Mouse (Mus musculus): Measurements from ENCODE around the gene Ada.

The Ada gene

GRCm38 (mm10) chr2:163728300-163728699 lies 21.7 kb downstream of the Ada start:
- DNase-seq (ENCODE audit: low spot score): no peak

- no peak for DNase-seq (ENCODE audit: low spot score)
These were observed 23.2 kb downstream of the Ada start for GRCm38 (mm10) chr2:163726766-163727393.

- peak; percentile 35 for DNase-seq (ENCODE audit: low spot score)
These were observed 27.5 kb downstream of the Ada start for GRCm38 (mm10) chr2:163722550-163722949.

GRCm38 (mm10) chr2:163719616-163720015 lies 30.4 kb downstream of the Ada start:
- no peak for DNase-seq (ENCODE audit: low spot score)

- DNase-seq (ENCODE audit: low spot score): peak; percentile 51
These were observed 31.0 kb downstream of the Ada start for GRCm38 (mm10) chr2:163718951-163719603.

GRCm38 (mm10) chr2:163718526-163718925 lies 31.5 kb downstream of the Ada start:
- no peak for DNase-seq (ENCODE audit: low spot score)

- no peak for DNase-seq (ENCODE audit: low spot score)
These were observed 33.2 kb downstream of the Ada start for GRCm38 (mm10) chr2:163716853-163717252.

- no peak for DNase-seq (ENCODE audit: low spot score)
These were observed 33.6 kb downstream of the Ada start for GRCm38 (mm10) chr2:163716448-163716847.

GRCm38 (mm10) chr2:163713340-163713739 lies 36.7 kb downstream of the Ada start:
- DNase-seq (ENCODE audit: low spot score): no peak

- DNase-seq (ENCODE audit: low spot score): no peak
These were observed 37.2 kb downstream of the Ada start for GRCm38 (mm10) chr2:163712874-163713273.

- no peak for DNase-seq (ENCODE audit: low spot score)
These were observed 37.6 kb downstream of the Ada start for GRCm38 (mm10) chr2:163712473-163712872.

- no peak for DNase-seq (ENCODE audit: low spot score)
These were observed 38.6 kb downstream of the Ada start for GRCm38 (mm10) chr2:163711368-163711868.

GRCm38 (mm10) chr2:163710606-163711159 lies 39.4 kb downstream of the Ada start:
- no peak for DNase-seq (ENCODE audit: low spot score)

- no peak for DNase-seq (ENCODE audit: low spot score)
These were observed 40.0 kb downstream of the Ada start for GRCm38 (mm10) chr2:163710000-163710399.

- no peak for DNase-seq (ENCODE audit: low spot score)
These were observed 41.2 kb downstream of the Ada start for GRCm38 (mm10) chr2:163708763-163709250.

GRCm38 (mm10) chr2:163708321-163708720 lies 41.7 kb downstream of the Ada start:
- DNase-seq (ENCODE audit: low spot score): no peak

- DNase-seq (ENCODE audit: low spot score): no peak
These were observed 46.3 kb downstream of the Ada start for GRCm38 (mm10) chr2:163703599-163704260.

GRCm38 (mm10) chr2:163702921-163703320 lies 47.1 kb downstream of the Ada start:
- DNase-seq (ENCODE audit: low spot score): no peak

- DNase-seq (ENCODE audit: low spot score): no peak
These were observed 47.6 kb downstream of the Ada start for GRCm38 (mm10) chr2:163702431-163702830.

- no peak for DNase-seq (ENCODE audit: low spot score)
These were observed 50.8 kb downstream of the Ada start for GRCm38 (mm10) chr2:163699078-163699780.

GRCm38 (mm10) chr2:163697764-163698480 lies 52.1 kb downstream of the Ada start:
- no peak for DNase-seq (ENCODE audit: low spot score)

Data from ovary, adult 18-20 months (tissue).